Mouse (Mus musculus) cerebellum, adult 18-20 months (tissue): ENCODE measurements around the gene Wdr19.
"Not testable (repeated sequence)": the region's sequence is repeated elsewhere in the genome, so short reads cannot be mapped to it uniquely, and the experiment has no call there.

ENCODE experiments used
- DNase-seq, 2 experiments: peaks; one replicate each; pipeline ENCODE4 v3.0.0; 2021

Wdr19 gene

DNA sequence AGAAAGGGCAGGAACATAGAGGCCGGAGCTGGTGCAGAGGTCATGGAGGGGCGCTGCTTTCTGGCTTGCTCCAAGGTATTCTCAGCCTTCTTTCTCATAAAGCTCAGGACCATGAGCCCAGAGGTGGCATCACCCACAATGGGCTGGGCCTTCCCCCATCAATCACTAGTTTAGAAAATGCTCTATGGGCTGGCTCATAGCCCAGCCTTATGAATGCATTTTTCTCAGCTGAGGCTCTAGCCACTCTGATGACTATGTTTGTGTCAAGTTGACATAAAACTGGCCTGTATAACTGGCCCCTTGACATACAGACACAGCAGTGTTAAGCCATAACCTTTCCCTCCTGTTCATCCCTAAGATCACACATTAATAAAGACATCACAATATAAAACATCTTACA lies 5.2 kb downstream of the Wdr19 start:
- DNase-seq: no peak

DNA sequence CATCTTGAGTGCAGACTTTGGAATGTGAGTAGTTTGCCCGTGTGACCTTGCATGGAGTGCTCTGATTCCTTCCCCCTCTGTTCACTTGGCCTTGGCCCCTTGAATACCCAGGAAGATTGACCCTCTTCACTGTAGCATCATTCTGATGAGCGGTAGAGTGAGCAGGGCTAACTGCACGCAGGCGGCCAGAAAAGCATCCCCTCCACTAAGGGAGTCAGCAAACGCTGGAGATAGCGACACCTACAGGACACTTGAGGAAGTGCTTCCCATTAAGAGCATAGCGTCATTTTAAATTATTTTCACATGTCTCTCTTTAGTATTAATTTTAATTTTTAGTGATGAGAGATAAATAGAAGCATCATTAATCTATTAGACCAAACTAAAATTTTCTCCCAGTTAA lies 13.8 kb downstream of the Wdr19 start:
- peak; percentile 44 to 57 for DNase-seq

DNA sequence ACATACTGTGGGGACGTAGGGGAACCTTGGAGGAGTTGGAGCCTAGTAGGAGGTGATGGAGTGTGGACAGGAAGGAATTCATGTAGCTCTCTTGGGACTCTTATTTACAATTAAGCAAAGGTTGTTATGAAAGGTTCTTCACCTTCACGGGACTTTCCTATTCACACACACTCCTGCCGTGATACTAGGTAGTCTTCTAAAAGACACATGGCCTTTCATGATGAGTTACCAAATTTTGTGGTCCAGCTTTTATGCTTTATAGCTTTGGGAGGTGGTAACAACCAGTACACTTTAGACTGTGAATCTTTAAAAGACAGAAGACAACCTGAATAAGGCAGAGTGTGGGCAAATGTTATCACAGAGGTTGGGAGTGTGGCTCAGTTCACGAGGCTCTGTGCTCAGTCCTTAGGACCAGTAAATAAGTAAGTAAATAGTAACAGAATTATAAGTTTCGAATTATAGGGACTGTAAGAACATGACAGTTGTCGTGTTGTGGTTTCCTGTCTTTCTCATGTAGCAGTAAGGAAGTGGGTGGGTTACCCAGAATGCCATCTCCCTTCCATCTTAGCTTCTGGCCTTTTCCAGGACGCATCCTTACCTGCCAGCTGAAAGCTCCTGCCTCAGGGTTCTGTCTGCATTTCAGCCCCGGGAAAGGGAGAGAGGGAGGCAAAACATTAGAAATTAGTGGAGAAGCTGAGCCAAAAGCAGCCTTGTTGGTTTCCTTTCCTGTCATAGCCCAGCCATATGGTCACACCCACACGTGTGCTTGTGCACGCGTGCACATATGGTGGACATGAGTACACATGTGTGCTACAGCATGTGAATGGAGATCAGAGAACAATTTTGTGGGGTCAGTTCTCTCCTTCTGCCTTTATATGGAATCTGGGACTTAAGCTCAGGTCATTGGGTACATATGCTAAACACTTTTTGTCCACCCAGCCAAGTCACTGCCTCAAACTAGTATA lies 18.1 kb downstream of the Wdr19 start:
- DNase-seq: no peak

DNA sequence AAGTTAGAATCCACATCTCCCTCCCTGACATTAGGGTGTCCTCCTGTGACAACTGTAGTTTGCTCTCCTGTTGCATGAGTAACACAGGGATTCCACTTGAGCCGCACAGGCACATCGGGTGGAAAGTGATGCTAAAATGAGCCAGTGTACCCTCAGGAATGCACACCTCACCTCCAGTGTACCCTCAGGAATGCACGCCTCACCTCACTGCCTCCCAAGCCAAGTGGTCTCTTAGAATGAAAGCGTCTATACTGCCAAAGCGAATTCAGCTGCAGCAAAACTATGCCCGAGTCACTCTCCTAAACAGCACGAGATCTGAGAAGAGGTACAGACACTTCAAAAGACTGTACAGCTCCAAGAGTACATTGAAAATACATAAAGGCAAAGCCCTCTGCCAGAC lies 21.5 kb downstream of the Wdr19 start:
- no peak for DNase-seq

DNA sequence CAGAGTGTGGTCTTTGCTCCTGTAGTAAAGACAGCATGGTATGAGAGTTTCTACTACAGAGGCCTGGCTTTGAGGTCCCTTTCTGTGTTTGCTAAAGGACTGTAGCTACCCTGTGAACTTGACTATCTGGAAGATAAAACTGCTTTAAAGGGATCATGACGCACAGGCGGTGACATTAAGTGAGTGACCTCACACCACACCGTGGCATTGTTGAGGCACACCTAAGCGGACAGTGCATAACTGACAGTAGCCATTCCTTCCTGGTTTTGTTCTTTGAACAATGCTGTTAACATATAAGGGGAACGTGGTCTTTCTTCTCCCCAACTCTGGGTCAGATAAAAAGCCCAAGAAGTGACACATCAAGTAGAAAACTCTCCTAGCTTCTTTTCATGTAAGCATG lies 24.6 kb downstream of the Wdr19 start:
- no peak for DNase-seq

DNA sequence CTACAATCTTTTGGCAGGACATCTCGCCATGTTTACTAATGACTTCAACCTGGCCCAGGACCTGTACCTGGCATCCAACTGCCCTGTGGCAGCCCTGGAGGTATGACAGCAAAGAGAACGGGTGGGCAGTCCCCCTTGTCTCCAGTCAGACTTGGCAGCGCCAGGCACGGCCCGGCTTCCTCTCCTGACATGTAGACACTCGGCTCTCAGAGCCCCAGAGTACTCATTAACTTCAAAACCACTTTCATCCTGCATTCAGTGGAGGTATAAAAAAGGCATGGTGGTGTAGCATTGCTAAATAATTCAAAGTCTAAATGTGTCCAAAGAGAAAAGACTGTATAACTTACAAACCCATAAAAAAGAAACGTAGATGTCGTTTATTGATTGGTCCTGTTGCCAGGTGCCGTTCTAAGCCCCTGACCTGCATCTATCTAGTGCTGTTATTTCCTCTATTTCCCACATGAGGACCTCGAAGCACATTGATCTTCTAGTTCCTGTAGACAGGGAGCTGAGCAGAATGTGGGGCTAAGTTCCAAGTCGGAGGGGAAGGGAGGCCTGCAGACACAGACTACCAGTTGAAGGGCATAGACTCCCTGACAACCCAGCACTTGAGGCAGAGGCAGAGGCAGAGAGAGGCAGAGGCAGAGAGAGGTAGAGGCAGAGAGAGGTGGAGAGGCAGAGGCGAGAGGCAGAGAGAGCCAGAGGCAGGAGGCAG lies 31.9 kb downstream of the Wdr19 start:
- peak; percentile 16 to 25 for DNase-seq

DNA sequence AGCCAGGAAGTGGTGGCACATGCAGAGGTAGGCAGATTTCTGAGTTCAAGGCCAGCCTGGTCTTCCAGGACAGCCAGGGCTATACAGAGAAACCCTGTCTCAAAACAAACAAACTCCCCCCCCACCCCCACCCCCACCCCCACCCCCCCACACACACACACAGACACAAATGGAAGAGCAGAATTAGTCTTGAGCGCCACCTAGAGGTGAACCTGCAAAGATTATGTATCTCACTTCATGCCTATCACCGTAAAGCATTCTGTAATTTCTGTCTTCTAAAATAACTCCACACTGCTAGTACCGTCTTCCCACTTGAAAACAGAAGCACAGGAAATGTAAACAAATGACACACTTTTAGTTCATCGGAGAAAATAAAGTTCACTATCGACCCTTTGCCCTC lies 43.2 kb downstream of the Wdr19 start:
- peak; percentile 39 to 41 for DNase-seq

DNA sequence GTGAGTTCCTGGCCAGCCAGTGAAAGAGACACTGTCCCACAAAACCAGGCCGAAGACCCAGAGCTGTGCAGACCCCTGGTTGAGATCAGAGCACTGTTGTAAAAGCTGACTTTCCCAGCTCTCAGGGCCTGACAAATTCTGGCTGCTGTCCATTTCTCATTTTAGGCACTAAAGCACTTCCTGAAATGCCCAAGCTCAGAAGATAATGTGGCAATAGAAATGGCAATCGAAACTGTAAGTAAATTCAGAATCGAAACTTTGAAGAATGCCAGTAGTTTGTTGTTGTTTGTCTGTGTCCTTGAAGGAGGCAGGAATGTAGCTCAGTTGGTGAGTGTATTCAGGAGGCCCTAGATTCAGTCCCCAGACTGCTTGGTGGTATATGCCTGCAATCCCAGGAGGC lies 47.8 kb downstream of the Wdr19 start:
- DNase-seq: no peak

DNA sequence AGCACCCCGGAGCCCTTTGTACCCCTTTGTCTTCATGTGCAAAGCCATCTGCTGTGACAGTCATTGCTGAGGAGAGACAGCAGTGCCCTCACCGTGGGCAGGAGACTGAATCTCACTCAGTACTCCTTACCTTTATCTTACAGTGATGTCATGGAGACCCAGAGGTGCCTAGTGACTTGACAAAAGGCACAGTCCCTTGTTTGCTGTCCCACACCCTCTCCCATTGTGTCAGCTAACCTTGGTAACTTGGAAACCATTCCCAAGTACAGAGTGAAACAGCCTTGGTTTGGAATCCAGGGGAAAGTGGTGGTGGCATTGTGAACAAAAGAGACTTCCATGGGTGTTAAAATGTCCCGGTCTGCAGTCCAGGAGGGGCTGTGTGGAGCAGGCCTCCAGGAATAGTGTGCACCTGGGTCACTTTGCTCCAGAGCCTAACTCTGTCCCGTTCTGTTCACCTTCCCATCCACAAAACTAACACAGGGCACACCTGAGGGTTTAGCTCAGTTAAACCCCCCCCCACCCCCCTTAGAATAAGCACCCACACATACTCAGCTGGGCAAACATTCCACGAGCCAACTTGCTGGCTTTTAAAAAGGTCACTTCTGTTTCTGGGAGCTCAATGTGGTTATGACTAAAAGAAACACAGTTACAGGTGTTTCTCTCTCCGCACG lies 50.8 kb downstream of the Wdr19 start:
- no peak for DNase-seq

DNA sequence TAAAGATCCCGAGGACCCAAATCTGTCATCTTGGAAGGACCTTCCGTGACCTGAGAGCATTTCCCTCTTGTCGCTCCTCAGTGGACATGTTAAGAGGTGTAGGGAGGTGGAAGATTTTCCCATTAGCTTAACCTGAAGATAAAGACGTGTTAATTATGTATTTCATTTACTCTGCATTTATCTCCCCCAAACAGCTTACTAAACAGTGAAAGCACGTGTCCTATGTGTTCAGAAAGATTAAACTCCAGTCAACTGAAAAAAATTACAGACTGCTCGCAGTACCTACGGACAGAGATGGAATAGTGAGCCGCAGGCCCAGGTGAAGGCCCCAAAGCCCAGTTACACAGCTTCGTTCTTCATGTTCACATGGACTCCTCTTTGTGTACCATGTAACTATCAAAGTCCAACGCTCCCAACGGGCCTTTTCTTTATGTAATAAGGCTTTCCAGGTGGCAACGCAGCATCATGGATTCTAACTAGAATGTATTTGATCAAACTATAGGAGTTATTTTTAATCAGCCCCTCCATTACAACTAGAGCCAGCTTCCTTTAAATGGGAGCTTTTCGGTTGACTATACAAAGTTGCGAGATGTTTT lies 58.5 kb downstream of the Wdr19 start:
- no peak for DNase-seq

DNA sequence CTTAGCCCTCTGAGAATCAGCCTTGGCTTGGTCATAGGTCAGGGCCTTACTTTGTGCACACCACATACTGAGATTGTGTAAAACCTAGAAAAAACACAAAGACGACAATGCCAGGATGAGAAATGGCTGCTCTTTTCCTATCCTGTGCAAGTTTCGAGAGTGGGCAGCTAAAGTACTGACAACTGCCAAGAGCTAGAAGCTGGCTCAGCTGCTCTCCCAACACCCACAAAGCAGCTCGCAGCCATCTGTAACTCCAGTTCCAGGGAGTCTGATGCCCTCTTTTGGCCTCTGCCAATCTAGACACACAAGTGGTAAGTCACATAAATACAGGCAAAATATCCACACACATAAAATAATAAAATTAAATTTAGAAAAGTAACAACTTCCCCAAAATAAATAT lies 74.5 kb downstream of the Wdr19 start:
- DNase-seq: no peak

DNA sequence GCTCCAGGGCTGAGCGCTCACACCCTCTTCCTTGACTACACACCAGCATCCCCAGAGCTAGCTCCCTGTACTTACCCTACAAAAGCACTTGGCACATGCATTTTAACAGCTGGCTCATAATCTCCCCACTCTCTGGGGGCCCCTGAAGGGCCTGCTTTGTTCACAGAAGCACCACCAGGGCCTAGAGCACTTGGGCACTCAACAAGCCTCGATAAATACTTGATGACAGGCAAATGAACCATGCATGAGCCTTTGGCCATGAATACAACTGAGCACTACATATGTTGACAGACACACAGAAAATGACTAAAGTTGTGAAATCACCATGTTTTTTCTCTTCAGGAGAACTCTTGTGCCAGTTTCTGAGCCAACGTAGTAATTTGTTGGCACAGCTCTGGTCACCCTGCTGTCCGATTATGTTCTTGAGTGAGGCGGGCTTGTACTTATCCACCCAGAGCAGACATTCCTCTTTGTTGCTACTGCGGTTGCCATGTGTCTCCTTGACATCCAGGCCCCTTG lies 79.7 kb downstream of the Wdr19 start:
- no peak for DNase-seq

DNA sequence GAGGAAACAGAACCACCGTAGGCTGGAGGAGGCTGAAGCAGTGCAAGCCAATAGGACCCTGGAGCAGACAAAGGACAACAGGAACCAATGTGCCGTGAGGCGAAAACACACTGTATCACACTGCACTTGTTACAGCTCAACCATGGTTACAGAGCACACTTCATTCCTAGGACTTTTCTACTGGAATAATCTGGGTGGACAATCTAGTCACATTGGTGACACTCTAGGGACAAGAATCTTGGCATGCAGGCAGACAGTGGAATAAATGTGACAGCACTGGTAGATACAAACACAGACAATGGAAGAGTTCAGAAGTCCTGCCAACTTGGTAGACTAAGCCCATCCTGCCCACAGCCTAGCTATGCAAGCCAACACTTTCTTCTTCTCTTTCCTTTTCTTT lies 81.7 kb downstream of the Wdr19 start:
- no peak for DNase-seq

DNA sequence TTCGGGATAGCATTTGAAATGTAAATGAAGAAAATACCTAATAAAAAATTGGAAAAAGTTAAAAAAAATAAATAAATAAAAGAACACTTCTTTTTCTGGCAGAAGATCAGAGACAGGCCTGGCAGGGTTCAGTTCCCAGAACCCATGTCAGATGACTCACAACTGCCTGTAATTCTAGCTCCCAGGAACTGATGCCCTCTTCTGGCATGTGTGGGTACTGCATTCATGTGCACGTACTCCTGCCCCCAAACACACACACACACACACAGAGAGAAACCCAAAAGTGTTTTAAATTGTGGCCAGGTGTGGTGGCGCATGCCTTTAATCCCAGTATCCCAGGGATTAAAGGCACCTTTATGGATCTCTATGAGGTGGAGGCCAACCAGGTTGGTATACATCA lies 84.7 kb downstream of the Wdr19 start:
- peak in 1 of 2 experiments; percentile 23 for DNase-seq

DNA sequence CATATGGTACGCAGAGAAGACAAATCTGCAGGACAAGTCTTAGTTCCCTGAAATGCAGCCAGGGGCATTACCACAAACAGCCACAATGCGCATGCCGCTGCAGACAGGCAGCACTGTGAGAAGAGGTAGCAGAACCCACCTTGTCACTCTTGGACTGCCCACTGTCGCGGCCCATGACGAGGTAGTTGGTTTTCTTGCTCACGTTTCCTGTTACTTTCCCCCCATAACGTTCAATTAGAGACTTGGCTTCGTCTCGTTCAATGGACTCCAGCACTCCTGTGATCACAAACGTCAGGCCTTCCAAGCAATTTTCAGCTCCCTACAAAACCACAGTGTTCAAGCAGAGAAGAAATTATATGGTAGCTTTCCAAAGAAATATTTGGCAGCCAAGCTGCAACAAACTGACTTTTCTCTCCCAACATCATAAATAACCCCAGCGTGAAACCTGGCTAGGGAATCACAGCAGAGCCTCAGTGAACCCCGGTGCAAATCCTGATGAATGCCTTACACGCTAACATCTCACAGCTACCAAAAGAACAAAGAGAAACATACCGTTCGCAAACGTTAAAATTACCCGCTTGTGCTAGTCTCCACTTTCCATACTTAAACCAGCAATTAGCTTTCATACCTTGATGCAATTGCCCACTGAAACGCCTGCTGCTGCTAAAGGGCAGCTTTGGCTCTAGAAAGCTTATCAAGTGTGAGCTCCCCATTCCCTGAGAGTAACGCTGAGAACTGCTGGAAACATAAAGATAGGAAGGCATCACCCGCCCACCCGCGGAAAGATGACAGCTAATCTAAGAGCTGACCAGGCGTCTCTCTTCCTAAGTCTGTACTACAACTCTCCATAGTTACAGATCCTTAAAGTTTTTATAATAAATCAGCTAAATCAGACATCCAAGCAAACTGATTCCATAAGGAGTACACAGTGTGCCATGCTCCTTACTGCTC lies 88.5 kb downstream of the Wdr19 start:
- DNase-seq: peak; percentile 73

DNA sequence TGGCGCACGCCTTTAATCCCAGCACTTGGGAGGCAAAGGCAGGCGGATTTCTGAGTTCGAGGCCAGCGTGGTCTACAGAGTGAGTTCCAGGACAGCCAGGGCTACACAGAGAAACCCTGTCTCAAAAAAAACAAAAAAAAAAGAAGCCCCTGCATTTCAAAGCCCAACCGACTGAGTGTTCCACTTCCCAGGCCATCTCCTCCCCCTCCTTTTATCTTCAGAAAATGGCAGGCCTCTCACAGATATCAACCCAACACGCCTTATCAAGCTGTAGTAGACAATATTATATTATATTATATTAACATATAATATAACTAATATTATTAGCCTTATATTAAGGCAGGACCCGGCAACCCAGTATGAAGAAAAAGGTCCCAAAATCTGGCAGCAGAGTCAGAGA lies 89.5 kb downstream of the Wdr19 start:
- DNase-seq: not testable (repeated sequence)

DNA sequence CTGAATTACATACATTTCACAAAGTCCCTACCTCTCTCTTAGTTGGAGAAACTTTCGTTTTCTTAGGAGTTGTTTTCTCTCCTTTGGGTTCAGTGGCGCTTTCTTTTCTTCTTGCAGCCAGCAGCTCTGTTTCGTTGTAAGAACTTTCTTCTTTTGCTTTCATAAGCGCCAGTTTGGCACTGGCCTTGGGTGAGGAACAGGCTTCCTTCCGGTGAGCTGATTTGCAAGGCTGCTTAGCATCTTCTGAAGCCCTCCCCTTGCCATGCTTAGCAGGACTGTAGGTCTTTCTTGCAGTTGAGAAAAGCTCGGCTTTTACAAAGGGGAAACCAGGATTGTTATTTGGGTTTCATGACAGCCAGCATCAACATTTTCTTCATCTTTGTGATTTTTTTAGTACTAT lies 94.1 kb downstream of the Wdr19 start:
- no peak for DNase-seq

DNA sequence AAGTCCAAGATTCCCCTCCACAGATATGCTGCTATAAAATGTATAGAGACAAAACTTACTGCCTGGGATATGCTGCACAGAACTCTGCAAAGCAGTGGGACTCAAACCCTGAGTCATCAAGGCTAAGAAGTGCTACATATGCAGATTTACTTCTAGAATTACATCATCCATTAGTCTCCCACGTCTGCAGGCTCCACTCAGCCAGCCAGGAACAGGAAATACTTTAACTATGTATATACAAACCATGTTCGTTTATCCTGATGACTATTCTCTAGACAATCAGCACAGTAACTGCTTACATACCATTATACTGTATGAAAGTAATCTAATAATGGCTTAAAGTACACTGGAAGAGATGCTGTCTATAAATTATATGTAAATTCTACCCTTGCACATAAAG lies 94.8 kb downstream of the Wdr19 start:
- DNase-seq: no peak

DNA sequence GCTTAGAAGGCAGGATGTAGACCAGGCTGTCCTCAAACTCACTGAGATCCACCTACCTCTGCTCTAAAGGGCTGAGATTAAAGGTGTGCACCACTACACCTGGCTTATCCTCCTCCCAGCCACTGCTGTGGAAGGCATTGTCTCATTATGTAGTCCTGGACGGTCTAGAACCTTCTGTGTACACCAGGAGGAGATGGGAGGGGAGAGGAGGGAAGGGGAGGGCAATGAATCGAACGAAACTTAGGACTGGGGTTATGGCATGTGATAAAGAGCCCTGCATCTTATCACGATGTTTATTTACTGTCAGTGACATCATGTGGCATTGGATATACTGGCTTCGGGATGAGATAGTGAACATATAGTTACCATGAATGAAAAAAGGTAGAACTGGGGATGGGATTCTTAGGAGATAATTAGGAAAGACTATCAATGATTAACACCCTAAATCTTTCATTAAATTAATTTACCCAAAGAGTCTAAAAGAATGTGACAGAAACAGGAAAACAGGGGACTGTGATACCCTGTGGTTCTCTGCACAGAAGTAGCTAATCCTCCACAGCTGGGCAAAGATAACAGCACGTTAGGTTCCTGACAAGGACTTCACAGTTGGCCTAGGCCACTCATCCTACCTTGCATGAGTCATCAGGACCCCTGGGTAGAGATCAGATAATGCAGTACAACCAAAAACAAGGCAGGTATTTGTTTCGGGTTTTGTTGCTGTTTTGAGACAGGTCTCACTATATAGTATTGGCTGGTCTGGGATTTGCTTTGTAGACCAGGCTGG lies 98.9 kb downstream of the Wdr19 start:
- DNase-seq: no peak

DNA sequence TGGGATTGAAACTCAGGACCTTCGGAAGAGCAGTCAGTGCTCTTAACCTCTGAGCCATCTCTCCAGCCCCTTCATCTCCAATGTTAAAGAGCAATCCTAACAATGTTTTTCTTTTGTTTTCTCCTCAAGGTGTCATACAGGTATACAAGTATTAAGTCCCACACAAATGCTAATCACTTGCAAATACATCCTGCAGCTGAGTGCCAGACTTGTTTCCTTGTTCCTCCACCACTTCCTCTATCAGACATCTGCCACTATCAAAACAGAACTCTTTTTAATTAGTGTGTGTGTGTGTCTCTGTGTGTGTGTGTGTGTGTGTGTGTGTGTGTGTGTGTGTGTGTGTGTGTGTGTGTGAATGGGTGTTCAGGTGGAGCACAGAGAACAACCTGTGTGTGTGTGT lies 100.1 kb downstream of the Wdr19 start:
- not testable (repeated sequence) for DNase-seq

DNA sequence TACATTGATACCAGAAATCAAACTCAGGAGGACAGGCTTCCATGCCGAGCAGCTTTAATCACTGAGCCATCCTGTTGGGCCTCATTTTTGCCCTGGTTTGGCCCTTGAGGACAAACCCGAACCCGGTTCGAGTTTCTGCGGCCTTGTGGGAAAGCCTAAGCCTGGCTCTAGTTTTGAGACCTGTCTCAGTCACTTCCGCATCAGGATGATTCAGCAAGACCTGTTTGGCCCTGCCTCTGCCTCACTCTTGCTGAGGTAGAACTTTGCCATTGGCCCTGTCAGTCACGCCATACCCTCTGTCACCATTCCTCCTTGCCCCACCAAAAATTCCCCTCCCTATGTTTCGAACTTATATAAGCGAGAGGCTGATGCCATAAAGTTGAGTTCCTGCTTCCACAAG lies 100.6 kb downstream of the Wdr19 start:
- DNase-seq: no peak
